Mouse (Mus musculus) cerebellum, postnatal 4 days (tissue): ENCODE data around the gene Gzmm.

ENCODE experiments used
- DNase-seq, 2 experiments: peaks; one replicate each; pipeline ENCODE4 v3.0.0; 2022; ENCODE audit warnings: low spot score in 2 of 2, mixed read lengths in 1 of 2

Gzmm gene

GRCm38 (mm10) chr10:79680606-79681495 is 8.0 kb upstream of the Gzmm start:
- no peak for DNase-seq

- peak; percentile 97 to 98 for DNase-seq
These were observed 7.1 kb upstream of the Gzmm start, which contains the start of gene Cdc34 for GRCm38 (mm10) chr10:79681591-79682245. Cdc34 (plus strand) TSS chr10:79682195.

GRCm38 (mm10) chr10:79682551-79682915 is 6.3 kb upstream of the Gzmm start:
- no peak for DNase-seq

- peak; percentile 19 to 54 for DNase-seq
These were observed 5.8 kb upstream of the Gzmm start for GRCm38 (mm10) chr10:79682916-79683582.

GRCm38 (mm10) chr10:79683726-79684640 is 4.8 kb upstream of the Gzmm start:
- peak in 1 of 2 experiments; percentile 20 for DNase-seq

- DNase-seq: no peak
These were observed 3.8 kb upstream of the Gzmm start for GRCm38 (mm10) chr10:79684770-79685600.

- DNase-seq: no peak
These were observed 2.6 kb upstream of the Gzmm start for GRCm38 (mm10) chr10:79686219-79686618.

GRCm38 (mm10) chr10:79686691-79687090 is 2.1 kb upstream of the Gzmm start:
- no peak for DNase-seq

GRCm38 (mm10) chr10:79687513-79687912 is 1.3 kb upstream of the Gzmm start:
- no peak for DNase-seq

- no peak for DNase-seq
These were observed 358 bp downstream of the Gzmm start for GRCm38 (mm10) chr10:79689178-79689577.

- no peak for DNase-seq
These were observed 3.2 kb downstream of the Gzmm start for GRCm38 (mm10) chr10:79691986-79692548.

- DNase-seq: no peak
These were observed 5.0 kb downstream of the Gzmm start for GRCm38 (mm10) chr10:79693580-79694378.

GRCm38 (mm10) chr10:79694379-79694655 is 5.5 kb downstream of the Gzmm start:
- DNase-seq: no peak

- DNase-seq: peak in 1 of 2 experiments; percentile 65
These were observed 6.7 kb downstream of the Gzmm start for GRCm38 (mm10) chr10:79695231-79696128.

- no peak for DNase-seq
These were observed 7.4 kb downstream of the Gzmm start for GRCm38 (mm10) chr10:79696129-79696651.

- no peak for DNase-seq
These were observed 9.1 kb downstream of the Gzmm start for GRCm38 (mm10) chr10:79697916-79698315.

GRCm38 (mm10) chr10:79698459-79698858 is 9.6 kb downstream of the Gzmm start:
- no peak for DNase-seq

- no peak for DNase-seq
These were observed 11.9 kb downstream of the Gzmm start for GRCm38 (mm10) chr10:79700676-79701075.
